Mouse (Mus musculus): ENCODE measurements around the gene Kcnn3. TPM values are rescaled to one million over a fixed set of nuclear protein-coding genes. Genes with fewer than 3 reads are reported as not detected.

The Kcnn3 gene
- polyA plus RNA-seq, 1 experiment from 2014 or later: 1.2 TPM

DNA sequence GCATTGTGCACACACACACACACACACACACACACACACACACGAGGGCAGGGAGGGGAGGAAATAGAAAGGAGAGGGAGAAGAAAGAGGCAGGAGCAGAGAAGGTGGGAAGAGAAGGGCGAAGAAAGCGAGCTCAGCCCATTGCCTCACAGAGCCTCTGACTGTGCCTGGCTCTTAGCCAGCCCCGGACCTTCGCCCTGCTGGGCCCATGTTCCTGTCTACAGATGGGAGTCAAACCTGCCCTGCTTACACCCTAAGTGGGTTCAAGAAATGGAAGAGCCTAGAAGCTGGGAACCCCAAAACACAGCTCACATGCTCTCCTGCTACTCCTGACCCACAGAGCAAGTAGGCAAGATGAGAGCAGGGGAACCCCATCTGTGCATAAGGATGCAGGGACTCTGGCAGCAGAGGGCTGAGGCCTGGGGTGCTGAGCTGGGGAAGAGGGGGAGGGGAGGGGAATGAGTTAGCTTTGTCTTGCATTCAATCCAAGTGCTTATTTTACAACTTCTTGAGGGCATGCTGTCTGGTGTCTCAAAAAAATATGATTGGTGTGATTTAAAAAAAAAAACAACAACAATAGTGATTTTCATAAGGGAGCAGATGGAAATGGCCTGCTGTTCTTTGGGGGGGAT lies 105.0 kb downstream of the Kcnn3 start:
- peaks cover 4% of the 10 kb centered on the region; the same call in 1 of the 2 replicates for H3K4me1 ChIP-seq
- 74% methylated on average over 5 of the region's 5 CpGs for WGBS
- H3K27me3 ChIP-seq: no peaks in the 10 kb centered on the region
- H3K36me3 ChIP-seq: no peaks in the 10 kb centered on the region
- H3K9ac ChIP-seq: no peak overlapping the region
- no peak overlapping the region for H3K27ac ChIP-seq
- no peak overlapping the region for H3K4me2 ChIP-seq
- ATAC-seq (ENCODE audit: borderline replicate concordance, extremely low read depth, low FRiP score, low TSS enrichment): no peak
- no peak overlapping the region for H3K4me3 ChIP-seq
- no peaks in the 10 kb centered on the region for H3K9me3 ChIP-seq

DNA sequence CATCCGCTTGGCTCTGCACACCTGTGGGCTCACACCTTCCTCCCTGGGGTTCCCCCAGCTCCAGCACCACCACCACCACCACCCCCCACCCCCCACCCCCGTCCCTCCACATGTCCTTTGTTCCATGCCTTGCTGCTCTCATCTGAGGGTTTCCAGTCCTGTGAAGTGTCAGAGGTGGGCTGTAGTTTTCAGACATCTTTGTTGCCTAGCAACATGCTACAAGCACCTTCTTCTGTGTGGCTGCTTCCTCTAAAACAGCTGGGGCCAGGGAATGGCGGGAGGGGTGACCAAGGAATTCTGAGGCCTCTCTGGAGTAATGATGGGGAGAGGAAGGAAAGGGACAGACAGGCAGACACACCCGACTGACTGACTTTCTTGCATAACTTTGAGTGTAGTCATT lies 106.6 kb downstream of the Kcnn3 start:
- WGBS: 38% methylated on average over 4 of the region's 4 CpGs
- no peak overlapping the region for H3K4me3 ChIP-seq
- peaks cover 10% of the 10 kb centered on the region; the same call in 1 of the 2 replicates for H3K4me1 ChIP-seq
- no peak overlapping the region for H3K4me2 ChIP-seq
- no peaks in the 10 kb centered on the region for H3K9me3 ChIP-seq
- ATAC-seq (ENCODE audit: borderline replicate concordance, extremely low read depth, low FRiP score, low TSS enrichment): no peak
- no peaks in the 10 kb centered on the region for H3K36me3 ChIP-seq
- no peak overlapping the region for H3K27ac ChIP-seq
- no peaks in the 10 kb centered on the region for H3K27me3 ChIP-seq
- H3K9ac ChIP-seq: no peak overlapping the region

DNA sequence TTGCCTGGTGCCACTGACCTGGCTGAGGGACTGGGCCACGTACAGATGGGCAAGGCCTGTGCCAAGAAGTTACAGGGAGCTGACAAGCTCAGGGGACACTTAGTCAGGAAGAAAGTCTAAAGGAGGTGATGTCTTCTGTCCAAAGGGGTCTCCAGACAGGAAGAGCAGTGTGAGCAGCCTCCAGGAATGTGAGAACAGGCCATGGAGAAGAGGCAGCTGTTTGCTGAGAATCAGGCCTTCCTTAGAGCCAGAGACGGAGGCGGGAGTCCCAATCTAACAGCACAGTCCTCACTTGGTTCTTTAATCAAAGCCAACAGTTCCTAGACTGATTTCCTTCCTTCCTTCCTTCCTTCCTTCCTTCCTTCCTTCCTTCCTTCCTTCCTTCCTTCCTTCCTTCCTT lies 109.8 kb downstream of the Kcnn3 start:
- no peaks in the 10 kb centered on the region for H3K36me3 ChIP-seq
- H3K27me3 ChIP-seq: no peaks in the 10 kb centered on the region
- WGBS: 38% methylated on average over 3 of the region's 3 CpGs
- H3K9me3 ChIP-seq: no peaks in the 10 kb centered on the region
- H3K27ac ChIP-seq: peak overlapping the region; percentile 42
- H3K4me2 ChIP-seq: no peak overlapping the region
- ATAC-seq (ENCODE audit: borderline replicate concordance, extremely low read depth, low FRiP score, low TSS enrichment): peak; percentile 19; the same call in 1 of the 2 replicates
- peaks cover 21% of the 10 kb centered on the region for H3K4me1 ChIP-seq
- H3K4me3 ChIP-seq: no peak overlapping the region
- no peak overlapping the region for H3K9ac ChIP-seq

GRCm38 (mm10) chr3:89631750-89632149 lies 111.8 kb downstream of the Kcnn3 start:
- no peaks in the 10 kb centered on the region for H3K9me3 ChIP-seq
- H3K4me2 ChIP-seq: no peak overlapping the region
- WGBS: 51% methylated on average over 5 of the region's 5 CpGs
- peaks cover 21% of the 10 kb centered on the region for H3K4me1 ChIP-seq
- H3K36me3 ChIP-seq: no peaks in the 10 kb centered on the region
- peak overlapping the region; percentile 31; the same call in 1 of the 2 replicates for H3K27ac ChIP-seq
- no peak overlapping the region for H3K4me3 ChIP-seq
- peak; percentile 70; the same call in 1 of the 2 replicates for ATAC-seq (ENCODE audit: borderline replicate concordance, extremely low read depth, low FRiP score, low TSS enrichment)
- no peak overlapping the region for H3K9ac ChIP-seq
- no peaks in the 10 kb centered on the region for H3K27me3 ChIP-seq

GRCm38 (mm10) chr3:89633531-89633930 lies 113.6 kb downstream of the Kcnn3 start:
- no peak for ATAC-seq (ENCODE audit: borderline replicate concordance, extremely low read depth, low FRiP score, low TSS enrichment)
- H3K4me2 ChIP-seq: no peak overlapping the region
- no peak overlapping the region for H3K27ac ChIP-seq
- no peaks in the 10 kb centered on the region for H3K36me3 ChIP-seq
- WGBS: 78% methylated on average over 6 of the region's 6 CpGs
- no peak overlapping the region for H3K9ac ChIP-seq
- no peaks in the 10 kb centered on the region for H3K27me3 ChIP-seq
- H3K4me1 ChIP-seq: peaks cover 21% of the 10 kb centered on the region
- H3K4me3 ChIP-seq: no peak overlapping the region
- H3K9me3 ChIP-seq: no peaks in the 10 kb centered on the region

DNA sequence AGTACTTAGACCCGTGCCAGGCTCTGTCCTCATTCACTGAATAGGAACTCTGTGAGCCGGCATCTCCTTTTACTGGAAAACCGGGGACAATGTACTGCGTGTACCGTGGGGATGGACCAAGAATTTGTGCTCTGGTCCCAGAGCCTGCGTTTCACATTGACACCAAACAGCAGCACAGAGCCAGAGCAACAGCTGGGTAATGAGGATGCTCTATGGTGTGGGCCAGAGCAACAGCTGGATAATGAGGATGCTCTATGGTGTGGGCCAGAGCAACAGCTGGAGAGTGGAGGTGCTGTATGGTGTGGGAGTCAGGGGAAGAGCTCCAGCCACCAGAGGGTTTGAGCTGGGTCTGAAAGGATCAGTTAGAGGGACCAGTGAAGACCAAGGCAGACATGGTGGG lies 114.0 kb downstream of the Kcnn3 start:
- 81% methylated on average over 6 of the region's 6 CpGs for WGBS

DNA sequence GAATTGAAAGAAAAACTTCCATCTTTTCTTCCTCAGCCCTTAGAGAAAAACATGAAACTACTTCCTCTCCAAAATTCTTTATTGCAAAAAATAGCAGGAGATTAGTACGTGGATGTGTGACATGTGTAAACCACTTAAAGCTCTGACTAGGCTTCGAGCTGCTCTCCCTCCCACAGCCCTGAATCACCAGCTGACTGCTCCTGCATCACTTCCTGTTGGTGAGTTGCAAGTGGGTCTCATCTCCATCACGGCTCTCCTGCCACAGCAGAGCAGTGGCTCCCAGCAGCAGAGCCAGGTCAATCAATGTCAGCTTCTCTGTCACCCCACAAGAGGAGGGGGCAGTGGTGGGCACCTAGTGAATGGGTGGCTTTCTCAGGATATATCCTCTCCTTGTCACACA lies 120.8 kb downstream of the Kcnn3 start:
- no peak overlapping the region for H3K9ac ChIP-seq
- H3K4me2 ChIP-seq: no peak overlapping the region
- H3K27me3 ChIP-seq: no peaks in the 10 kb centered on the region
- H3K4me3 ChIP-seq: no peak overlapping the region
- H3K4me1 ChIP-seq: peaks cover 7% of the 10 kb centered on the region; the same call in 1 of the 2 replicates
- H3K36me3 ChIP-seq: no peaks in the 10 kb centered on the region
- no peaks in the 10 kb centered on the region for H3K9me3 ChIP-seq
- H3K27ac ChIP-seq: no peak overlapping the region
- 11% methylated on average over 3 of the region's 3 CpGs for WGBS
- no peak for ATAC-seq (ENCODE audit: borderline replicate concordance, extremely low read depth, low FRiP score, low TSS enrichment)

More for the DNA sequence above, 114.0 kb downstream of the Kcnn3 start:
- H3K9me3 ChIP-seq: no peaks in the 10 kb centered on the region
- no peak overlapping the region for H3K9ac ChIP-seq
- no peaks in the 10 kb centered on the region for H3K36me3 ChIP-seq
- no peak overlapping the region for H3K27ac ChIP-seq
- no peak overlapping the region for H3K4me3 ChIP-seq
- no peaks in the 10 kb centered on the region for H3K27me3 ChIP-seq
- peaks cover 21% of the 10 kb centered on the region for H3K4me1 ChIP-seq
- H3K4me2 ChIP-seq: no peak overlapping the region
- ATAC-seq (ENCODE audit: borderline replicate concordance, extremely low read depth, low FRiP score, low TSS enrichment): no peak

DNA sequence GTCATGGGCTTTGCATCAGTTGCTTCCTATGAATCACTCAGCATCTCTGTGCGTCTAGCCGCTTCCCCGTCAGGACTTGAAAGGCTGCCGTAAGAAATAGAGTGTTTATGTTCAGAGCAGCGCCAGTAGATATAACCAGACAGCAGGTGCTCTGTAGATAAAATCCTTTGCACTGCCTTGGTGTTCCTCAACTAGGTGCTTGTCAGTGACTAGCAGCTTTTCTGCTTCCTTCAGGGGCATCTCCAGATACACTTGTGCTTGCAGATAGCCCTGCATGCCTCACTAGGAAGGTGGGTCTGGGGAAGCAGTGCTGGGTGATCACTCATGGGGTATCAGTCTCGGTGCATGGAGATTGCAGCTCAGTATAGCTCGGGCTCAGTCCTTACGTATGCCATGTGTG lies 123.4 kb downstream of the Kcnn3 start:
- Histone ChIP-seq H3K4me2 (no peak overlapping the region), H3K4me3 (no peak overlapping the region), H3K36me3 (no peaks in the 10 kb centered on the region), H3K4me1 (peaks cover 26% of the 10 kb centered on the region), H3K9ac (no peak overlapping the region), H3K9me3 (no peaks in the 10 kb centered on the region), H3K27me3 (no peaks in the 10 kb centered on the region), H3K27ac (no peak overlapping the region)
- no peak for ATAC-seq (ENCODE audit: borderline replicate concordance, extremely low read depth, low FRiP score, low TSS enrichment)
- 22% methylated on average over 8 of the region's 8 CpGs for WGBS

DNA sequence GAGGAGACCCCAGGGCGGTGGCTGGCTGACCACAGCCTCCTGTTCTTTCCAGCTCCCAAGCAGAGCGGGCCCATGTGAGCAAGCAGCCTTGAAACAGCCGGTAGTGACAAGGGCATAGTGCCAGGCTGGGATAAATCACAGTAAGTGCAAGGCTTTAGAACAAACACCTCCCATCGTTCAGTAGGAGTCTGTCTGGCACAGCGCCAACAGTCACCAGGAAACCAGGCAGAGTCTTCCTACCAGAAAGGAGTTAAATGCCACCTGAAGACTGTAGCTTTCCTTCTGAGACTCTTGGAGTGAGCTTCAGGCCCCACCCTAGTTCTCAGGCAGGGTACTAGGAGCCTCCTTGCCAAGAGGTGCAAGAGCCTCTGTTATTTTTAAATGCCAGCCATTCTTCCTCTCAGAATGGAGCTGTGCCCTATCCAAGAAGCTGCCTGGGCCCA lies 126.9 kb downstream of the Kcnn3 start:
- Histone ChIP-seq H3K9me3 (no peaks in the 10 kb centered on the region), H3K4me2 (no peak overlapping the region), H3K4me1 (peaks cover 26% of the 10 kb centered on the region), H3K4me3 (no peak overlapping the region), H3K27me3 (no peaks in the 10 kb centered on the region), H3K9ac (no peak overlapping the region), H3K36me3 (no peaks in the 10 kb centered on the region), H3K27ac (peak overlapping the region; percentile 82)
- ATAC-seq (ENCODE audit: borderline replicate concordance, extremely low read depth, low FRiP score, low TSS enrichment): peak; percentile 66
- 25% methylated on average over 5 of the region's 5 CpGs for WGBS

DNA sequence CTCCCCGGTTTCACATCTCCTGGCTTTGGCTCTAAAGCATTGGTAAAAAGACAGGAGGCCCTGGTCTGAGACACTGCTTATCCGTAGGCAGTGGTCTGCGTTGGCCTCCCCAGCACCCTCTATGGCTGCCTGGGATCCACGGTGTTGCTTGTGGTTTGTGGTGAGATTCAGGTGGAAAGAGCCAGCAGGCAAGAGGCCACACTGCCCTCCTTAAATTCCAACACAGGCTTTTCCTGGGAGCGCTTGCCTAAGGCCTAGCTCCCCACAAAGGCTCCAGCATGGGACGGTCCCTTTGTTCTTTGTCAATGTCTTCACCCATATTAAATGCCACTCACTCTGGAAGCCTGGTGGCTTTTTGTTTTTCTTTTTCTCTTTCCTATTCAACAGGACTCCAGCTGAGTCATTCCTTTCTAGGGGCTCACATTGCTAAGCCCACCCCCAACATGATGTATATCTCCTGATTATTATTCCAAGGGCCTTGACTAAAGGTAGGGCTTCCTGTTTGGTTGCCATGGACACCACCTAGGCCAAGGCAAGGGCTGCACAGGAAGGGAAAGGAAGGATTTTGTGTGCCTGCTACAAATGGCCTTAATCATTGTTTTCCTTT lies 127.4 kb downstream of the Kcnn3 start:
- H3K27me3 ChIP-seq: no peaks in the 10 kb centered on the region
- peak overlapping the region; percentile 82 for H3K27ac ChIP-seq
- no peak for ATAC-seq (ENCODE audit: borderline replicate concordance, extremely low read depth, low FRiP score, low TSS enrichment)
- H3K4me1 ChIP-seq: peaks cover 29% of the 10 kb centered on the region
- no peaks in the 10 kb centered on the region for H3K9me3 ChIP-seq
- H3K9ac ChIP-seq: no peak overlapping the region
- 66% methylated on average over 6 of the region's 6 CpGs for WGBS
- H3K4me3 ChIP-seq: no peak overlapping the region
- no peaks in the 10 kb centered on the region for H3K36me3 ChIP-seq
- H3K4me2 ChIP-seq: no peak overlapping the region

- H3K36me3 ChIP-seq: no peaks in the 10 kb centered on the region
- no peak overlapping the region for H3K9ac ChIP-seq
Measured at GRCm38 (mm10) chr3:89649890-89650289, 129.9 kb downstream of the Kcnn3 start.

GRCm38 (mm10) chr3:89653231-89653954 lies 133.4 kb downstream of the Kcnn3 start:
- 52% methylated on average over 12 of the region's 12 CpGs for WGBS

More at GRCm38 (mm10) chr3:89649890-89650289, 129.9 kb downstream of the Kcnn3 start:
- WGBS: 84% methylated on average over 7 of the region's 7 CpGs
- no peak for ATAC-seq (ENCODE audit: borderline replicate concordance, extremely low read depth, low FRiP score, low TSS enrichment)
- H3K4me3 ChIP-seq: no peak overlapping the region
- no peak overlapping the region for H3K4me2 ChIP-seq
- H3K9me3 ChIP-seq: no peaks in the 10 kb centered on the region
- 0 out of 2 replicates have a peak, but pooled peaks cover 3% of the 10 kb centered on the region for H3K27me3 ChIP-seq
- peaks cover 29% of the 10 kb centered on the region for H3K4me1 ChIP-seq
- no peak overlapping the region for H3K27ac ChIP-seq

More at GRCm38 (mm10) chr3:89653231-89653954, 133.4 kb downstream of the Kcnn3 start:
- no peak overlapping the region for H3K4me2 ChIP-seq
- no peak overlapping the region for H3K9ac ChIP-seq
- no peaks in the 10 kb centered on the region for H3K36me3 ChIP-seq
- peak; percentile 39; the same call in 1 of the 2 replicates for ATAC-seq (ENCODE audit: borderline replicate concordance, extremely low read depth, low FRiP score, low TSS enrichment)
- H3K4me1 ChIP-seq: peaks cover 10% of the 10 kb centered on the region
- no peaks in the 10 kb centered on the region for H3K9me3 ChIP-seq
- H3K27ac ChIP-seq: no peak overlapping the region
- 0 out of 2 replicates have a peak, but pooled peaks cover 3% of the 10 kb centered on the region for H3K27me3 ChIP-seq
- no peak overlapping the region for H3K4me3 ChIP-seq
